Mouse (Mus musculus): ENCODE results near the gene Acaa1b.

The Acaa1b gene

DNA sequence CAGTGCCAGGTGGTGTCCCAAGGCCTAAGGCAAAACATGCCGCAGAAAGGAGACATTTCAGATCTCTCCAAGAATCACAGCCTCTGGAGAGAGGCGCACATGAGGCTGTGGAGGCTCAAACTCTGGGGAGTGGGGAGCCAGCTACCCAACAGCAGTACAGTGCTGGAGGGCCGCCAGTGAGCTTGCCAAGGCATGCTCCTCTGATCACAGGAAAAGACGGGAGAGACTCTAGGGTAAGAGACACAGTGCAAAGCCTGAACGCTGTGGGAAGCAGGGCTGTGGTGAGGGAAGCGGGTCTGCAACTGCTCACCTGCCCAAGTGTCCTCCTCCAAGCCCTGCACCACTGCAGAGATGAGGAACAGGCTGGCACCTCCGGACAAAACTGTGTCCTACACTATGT lies 1.1 kb downstream of the Acaa1b start:
- H3K27me3 ChIP-seq (ENCODE audit: control insufficient read depth, insufficient read depth, low read length, poor library complexity, severe bottlenecking): no peaks in the 10 kb centered on the region
- no peak for DNase-seq (ENCODE audit: low read depth, low spot score)
- H3K36me3 ChIP-seq (ENCODE audit: control insufficient read depth, insufficient read depth, low read length, poor library complexity, severe bottlenecking): no peaks in the 10 kb centered on the region

DNA sequence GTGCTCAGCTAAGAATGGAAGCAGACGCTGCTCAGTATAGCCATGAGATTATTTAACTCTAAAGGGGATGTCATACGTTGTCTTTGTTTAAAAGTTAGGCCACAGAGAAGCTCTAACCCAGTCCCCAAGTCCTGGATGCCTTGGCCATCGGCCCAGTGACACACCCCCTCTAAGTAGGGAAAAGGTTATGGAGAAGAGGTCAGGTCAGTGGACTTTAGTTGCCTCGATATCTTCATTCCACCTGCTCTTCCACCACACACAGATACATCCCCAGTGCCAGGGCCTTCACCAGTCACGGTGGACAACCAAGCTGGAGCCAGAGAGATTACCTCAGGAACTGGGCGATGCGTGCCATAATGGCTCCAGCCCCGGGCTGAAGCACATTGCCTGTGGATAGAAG lies 1.5 kb downstream of the Acaa1b start:
- H3K27me3 ChIP-seq (ENCODE audit: control insufficient read depth, insufficient read depth, low read length, poor library complexity, severe bottlenecking): no peaks in the 10 kb centered on the region
- DNase-seq (ENCODE audit: low read depth, low spot score): no peak
- H3K36me3 ChIP-seq (ENCODE audit: control insufficient read depth, insufficient read depth, low read length, poor library complexity, severe bottlenecking): no peaks in the 10 kb centered on the region

DNA sequence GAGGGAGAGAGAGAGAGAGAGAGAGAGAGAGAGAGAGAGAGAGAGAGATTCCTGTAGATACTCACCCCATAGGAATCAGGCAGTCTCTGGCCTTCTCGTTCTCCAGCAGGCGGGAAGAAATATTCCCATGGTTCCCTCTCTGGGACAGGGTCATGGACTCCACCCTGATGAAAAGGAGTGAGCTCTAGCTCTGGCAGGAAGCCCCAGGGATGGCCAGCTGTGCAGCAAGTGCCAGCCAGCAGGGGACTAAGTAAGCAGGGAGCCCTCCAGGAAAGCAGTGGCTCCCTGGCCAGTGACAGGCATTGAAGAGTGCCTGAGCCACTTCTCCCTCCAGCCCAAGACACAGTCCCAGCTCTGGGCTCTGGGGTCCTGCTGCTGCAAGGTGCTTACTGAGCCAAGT lies 5.1 kb downstream of the Acaa1b start:
- no peaks in the 10 kb centered on the region for H3K27me3 ChIP-seq (ENCODE audit: control insufficient read depth, insufficient read depth, low read length, poor library complexity, severe bottlenecking)
- H3K36me3 ChIP-seq (ENCODE audit: control insufficient read depth, insufficient read depth, low read length, poor library complexity, severe bottlenecking): no peaks in the 10 kb centered on the region
- DNase-seq (ENCODE audit: low read depth, low spot score): no peak

DNA sequence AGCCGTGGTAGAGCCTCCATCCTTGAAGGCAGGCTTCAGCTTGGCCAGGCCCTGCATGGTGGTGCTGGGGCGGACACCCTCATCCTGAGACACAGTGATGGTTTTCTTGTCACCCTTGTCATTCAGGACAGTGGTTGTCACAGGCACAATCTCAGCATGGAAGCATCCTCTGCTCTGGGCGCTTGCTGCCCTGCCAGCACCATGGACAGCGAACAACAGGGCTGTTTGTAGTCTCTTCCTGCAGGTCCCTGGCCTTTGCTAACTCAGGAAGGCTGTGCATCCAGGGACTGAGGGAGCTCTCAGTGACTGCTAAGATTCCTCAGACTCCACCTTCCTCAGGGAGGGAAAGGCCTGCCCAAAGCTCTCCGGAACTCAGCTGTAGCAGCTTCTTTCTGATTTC lies 7.3 kb downstream of the Acaa1b start:
- Histone ChIP-seq H3K27me3 (ENCODE audit: control insufficient read depth, insufficient read depth, low read length, poor library complexity, severe bottlenecking) (no peaks in the 10 kb centered on the region), H3K36me3 (ENCODE audit: control insufficient read depth, insufficient read depth, low read length, poor library complexity, severe bottlenecking) (no peaks in the 10 kb centered on the region)
- DNase-seq (ENCODE audit: low read depth, low spot score): peak; percentile 10

DNA sequence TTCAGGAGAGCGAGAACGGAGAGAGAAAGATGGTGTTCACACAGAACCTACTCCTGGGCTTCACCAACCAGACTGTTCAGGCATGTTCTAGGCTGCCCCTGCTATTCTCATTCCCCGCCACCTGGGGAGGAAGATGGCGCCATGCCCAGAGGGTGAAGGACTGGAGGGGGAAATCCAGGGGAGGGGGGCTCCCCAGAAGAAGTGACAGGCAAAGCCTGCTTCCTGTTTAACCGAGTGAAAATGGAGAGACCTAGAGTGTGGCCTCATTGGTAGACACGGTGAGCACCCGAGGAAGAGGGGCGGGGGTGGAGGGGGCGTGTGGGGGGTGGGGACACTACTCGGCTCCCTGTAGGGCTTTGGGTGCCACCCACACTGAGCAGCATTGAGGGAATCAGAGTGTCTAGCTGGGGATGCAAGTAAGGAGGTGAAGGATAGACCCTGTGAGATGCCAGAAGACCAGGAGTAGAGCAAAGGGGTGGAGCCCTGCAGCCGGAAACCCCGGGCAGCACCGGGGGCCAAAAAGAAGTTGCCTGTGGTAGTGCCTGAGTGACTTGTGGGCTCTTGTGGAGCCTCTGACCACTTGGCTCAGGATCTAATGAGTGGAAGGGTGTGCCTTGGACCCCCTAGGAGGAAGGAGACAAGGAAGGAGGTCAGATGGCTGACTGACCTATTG lies 10.7 kb downstream of the Acaa1b start:
- Histone ChIP-seq H3K27me3 (ENCODE audit: control insufficient read depth, insufficient read depth, low read length, poor library complexity, severe bottlenecking) (no peaks in the 10 kb centered on the region), H3K36me3 (ENCODE audit: control insufficient read depth, insufficient read depth, low read length, poor library complexity, severe bottlenecking) (no peaks in the 10 kb centered on the region)
- no peak for DNase-seq (ENCODE audit: low read depth, low spot score)

DNA sequence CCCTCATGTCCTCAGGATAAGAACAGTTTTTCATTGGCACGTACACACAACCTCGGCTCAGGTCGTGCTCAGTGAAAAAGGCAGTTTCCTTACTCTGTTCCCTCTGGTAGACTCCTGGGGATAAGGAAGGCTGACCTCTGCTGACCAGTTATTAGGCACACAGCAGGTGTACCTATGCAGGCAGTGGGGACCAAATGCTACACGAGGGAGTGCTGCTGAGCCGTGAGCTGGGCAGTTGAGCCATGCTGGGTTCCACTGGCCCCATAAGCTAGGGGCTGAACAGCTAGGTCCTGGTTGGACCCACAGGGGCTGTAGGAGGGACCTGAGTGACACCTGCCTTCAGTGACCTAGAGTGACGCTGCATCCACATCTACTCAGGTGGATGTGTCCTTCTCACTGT lies 11.3 kb downstream of the Acaa1b start:
- DNase-seq (ENCODE audit: low read depth, low spot score): no peak
- Histone ChIP-seq H3K27me3 (ENCODE audit: control insufficient read depth, insufficient read depth, low read length, poor library complexity, severe bottlenecking) (no peaks in the 10 kb centered on the region), H3K36me3 (ENCODE audit: control insufficient read depth, insufficient read depth, low read length, poor library complexity, severe bottlenecking) (no peaks in the 10 kb centered on the region)

DNA sequence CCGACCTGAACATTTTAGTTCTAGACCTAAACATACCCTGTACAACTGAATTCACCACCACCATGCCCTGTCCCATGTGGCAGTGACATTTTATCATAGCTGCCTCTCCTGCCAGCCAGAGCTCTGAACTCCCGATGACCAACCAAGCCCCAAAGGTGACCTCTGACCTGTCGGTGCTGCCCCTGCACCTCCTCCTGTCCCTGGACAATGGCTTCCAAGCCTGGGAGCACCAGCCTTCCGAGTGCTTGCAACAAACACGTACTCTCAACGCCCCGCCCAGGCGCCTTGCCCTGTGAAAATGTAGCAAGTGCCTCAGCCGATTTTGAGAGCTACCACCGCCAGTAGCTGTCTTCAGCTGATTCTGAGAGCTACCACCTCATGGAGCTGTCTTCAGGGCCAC lies 11.8 kb downstream of the Acaa1b start:
- H3K36me3 ChIP-seq (ENCODE audit: control insufficient read depth, insufficient read depth, low read length, poor library complexity, severe bottlenecking): no peaks in the 10 kb centered on the region
- no peak for DNase-seq (ENCODE audit: low read depth, low spot score)

DNA sequence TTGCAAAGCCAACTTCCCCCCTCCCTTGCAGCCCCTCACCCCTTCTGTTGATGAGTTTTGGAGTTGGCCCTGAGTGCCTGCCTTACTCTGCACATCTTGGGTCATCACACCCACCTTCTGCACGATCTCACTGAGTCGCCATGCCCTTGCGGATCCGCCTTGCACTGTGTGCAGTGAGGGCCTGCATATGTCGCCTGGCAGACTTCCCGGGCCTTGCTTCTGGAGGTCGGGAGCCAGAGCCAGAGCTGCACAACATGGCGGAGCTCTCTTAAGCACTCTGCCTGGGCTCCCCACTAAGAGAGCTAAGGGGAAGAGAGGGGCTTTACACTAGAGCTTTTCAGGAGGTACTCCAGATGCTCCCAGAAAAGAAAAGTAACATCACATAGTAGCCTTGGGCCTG lies 12.2 kb downstream of the Acaa1b start:
- no peaks in the 10 kb centered on the region for H3K27me3 ChIP-seq (ENCODE audit: control insufficient read depth, insufficient read depth, low read length, poor library complexity, severe bottlenecking)
- no peak for DNase-seq (ENCODE audit: low read depth, low spot score)
- no peaks in the 10 kb centered on the region for H3K36me3 ChIP-seq (ENCODE audit: control insufficient read depth, insufficient read depth, low read length, poor library complexity, severe bottlenecking)

More for the DNA sequence above, 11.8 kb downstream of the Acaa1b start:
- no peaks in the 10 kb centered on the region for H3K27me3 ChIP-seq (ENCODE audit: control insufficient read depth, insufficient read depth, low read length, poor library complexity, severe bottlenecking)

DNA sequence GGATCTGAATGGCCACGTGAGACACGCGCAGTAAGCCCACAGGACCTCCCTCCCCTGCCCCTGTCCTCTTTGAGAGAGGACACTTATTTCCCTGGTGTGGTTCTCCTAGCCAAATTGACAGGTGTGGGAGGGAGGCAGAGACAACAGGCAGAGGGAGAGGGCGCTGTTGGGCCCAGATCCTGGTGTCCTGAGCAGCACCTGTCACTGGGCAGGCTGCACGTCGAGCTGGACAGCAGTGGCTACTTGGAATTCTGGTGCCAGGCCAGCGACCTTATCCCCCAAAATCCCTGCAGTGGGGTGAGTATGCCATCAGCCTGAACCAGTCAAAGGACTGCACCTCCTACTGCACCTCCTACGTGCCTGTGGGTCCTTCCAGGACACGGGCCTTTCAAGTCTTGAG lies 13.5 kb downstream of the Acaa1b start:
- no peak for DNase-seq (ENCODE audit: low read depth, low spot score)
- H3K36me3 ChIP-seq (ENCODE audit: control insufficient read depth, insufficient read depth, low read length, poor library complexity, severe bottlenecking): no peaks in the 10 kb centered on the region
- no peaks in the 10 kb centered on the region for H3K27me3 ChIP-seq (ENCODE audit: control insufficient read depth, insufficient read depth, low read length, poor library complexity, severe bottlenecking)

DNA sequence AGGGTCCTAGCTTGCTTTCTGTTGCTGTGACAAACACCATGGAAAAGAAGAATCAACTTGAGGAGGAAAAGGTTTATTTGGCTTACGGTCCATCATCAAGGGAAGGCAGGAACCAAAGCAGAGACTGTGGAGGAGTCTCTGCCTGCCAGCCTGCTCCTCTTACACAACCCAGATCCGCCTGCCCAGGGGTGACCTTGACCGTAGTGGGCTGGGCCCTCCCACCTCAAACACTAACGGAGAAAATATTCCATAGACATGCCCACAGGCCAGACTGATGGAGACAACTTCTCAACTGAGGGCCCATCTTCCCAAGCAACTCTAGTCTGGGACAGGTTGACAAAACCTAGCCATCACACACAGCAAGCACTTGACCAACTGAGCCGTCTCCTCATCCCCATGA lies 14.8 kb downstream of the Acaa1b start:
- no peaks in the 10 kb centered on the region for H3K36me3 ChIP-seq (ENCODE audit: control insufficient read depth, insufficient read depth, low read length, poor library complexity, severe bottlenecking)
- DNase-seq (ENCODE audit: low read depth, low spot score): no peak
- H3K27me3 ChIP-seq (ENCODE audit: control insufficient read depth, insufficient read depth, low read length, poor library complexity, severe bottlenecking): no peaks in the 10 kb centered on the region

DNA sequence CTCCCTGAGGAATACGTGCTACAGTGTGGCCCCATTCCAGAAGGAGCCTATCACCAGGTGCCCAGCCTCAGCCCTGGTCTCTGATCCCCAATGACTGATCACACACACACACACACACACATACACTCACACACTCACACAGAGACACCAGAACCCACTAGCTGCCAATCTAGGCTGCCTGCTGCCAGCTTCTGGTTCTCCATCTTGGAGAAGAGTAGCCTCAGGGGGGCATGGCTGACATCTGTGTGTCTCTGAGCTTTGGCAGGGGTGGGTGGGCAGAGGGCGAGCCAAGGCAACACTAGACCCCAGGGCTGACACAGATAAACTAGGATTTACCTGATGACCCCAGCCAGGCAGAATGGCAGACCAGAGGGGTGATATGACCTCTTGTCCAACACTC lies 18.1 kb downstream of the Acaa1b start:
- H3K36me3 ChIP-seq (ENCODE audit: control insufficient read depth, insufficient read depth, low read length, poor library complexity, severe bottlenecking): no peaks in the 10 kb centered on the region
- no peak for DNase-seq (ENCODE audit: low read depth, low spot score)

DNA sequence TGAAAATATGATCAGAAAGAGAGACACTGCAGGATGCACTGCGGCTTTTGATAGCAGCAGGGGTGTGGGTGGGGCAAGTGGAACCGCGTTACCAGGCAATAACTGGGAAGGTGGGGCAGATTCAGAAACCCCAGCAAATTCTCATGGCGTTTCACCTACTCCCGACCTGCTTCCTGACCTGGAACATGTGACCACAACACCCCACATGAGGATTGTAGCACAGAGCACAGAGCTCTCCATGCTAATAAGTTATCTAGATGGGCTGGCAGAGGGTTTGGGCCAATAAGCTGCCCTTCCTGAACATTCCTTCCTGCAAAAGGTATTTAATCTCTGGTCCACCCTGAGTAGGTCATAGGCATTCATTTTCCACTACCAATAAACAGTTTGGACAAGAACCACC lies 26.2 kb downstream of the Acaa1b start:
- H3K27me3 ChIP-seq (ENCODE audit: control insufficient read depth, insufficient read depth, low read length, poor library complexity, severe bottlenecking): no peaks in the 10 kb centered on the region
- DNase-seq (ENCODE audit: low read depth, low spot score): no peak
- no peaks in the 10 kb centered on the region for H3K36me3 ChIP-seq (ENCODE audit: control insufficient read depth, insufficient read depth, low read length, poor library complexity, severe bottlenecking)

More for the DNA sequence above, 18.1 kb downstream of the Acaa1b start:
- H3K27me3 ChIP-seq (ENCODE audit: control insufficient read depth, insufficient read depth, low read length, poor library complexity, severe bottlenecking): no peaks in the 10 kb centered on the region

DNA sequence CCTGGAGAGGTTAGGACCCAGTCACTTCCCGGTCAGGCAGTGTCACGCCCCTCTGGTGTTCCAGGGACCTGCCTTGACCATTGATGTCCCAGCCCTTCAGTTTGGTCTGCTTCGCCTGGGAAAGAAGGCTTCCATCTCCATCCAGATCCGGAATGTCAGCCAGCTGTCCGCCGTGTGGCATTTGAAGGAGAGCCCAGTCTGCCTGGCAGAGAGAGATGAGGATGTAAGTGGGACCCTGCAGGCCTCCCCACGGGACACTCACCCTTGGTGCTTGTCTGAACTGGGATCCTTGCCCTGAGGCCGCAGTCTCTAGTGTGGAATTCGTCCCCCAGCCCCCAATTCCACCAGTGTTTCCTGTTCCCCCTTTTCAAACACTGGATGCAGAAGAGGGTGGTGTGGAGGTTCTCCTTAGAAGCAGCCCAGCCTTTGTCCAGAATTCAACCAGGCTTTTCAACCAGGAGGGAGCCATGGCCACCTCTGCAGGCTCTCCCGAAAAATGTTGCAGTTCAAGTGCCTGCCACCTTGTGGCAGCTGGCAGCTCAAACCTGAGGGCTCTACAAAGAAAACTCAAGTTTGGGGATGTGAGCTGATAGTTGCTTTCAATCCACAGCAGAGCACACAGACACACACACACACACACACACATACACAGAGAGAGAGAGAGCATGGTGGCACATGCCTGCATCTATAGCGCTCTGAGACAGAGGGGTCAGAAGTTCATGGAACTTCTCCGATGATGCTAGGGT lies 28.3 kb downstream of the Acaa1b start:
- no peaks in the 10 kb centered on the region for H3K27me3 ChIP-seq (ENCODE audit: control insufficient read depth, insufficient read depth, low read length, poor library complexity, severe bottlenecking)
- DNase-seq (ENCODE audit: low read depth, low spot score): no peak
- no peaks in the 10 kb centered on the region for H3K36me3 ChIP-seq (ENCODE audit: control insufficient read depth, insufficient read depth, low read length, poor library complexity, severe bottlenecking)

DNA sequence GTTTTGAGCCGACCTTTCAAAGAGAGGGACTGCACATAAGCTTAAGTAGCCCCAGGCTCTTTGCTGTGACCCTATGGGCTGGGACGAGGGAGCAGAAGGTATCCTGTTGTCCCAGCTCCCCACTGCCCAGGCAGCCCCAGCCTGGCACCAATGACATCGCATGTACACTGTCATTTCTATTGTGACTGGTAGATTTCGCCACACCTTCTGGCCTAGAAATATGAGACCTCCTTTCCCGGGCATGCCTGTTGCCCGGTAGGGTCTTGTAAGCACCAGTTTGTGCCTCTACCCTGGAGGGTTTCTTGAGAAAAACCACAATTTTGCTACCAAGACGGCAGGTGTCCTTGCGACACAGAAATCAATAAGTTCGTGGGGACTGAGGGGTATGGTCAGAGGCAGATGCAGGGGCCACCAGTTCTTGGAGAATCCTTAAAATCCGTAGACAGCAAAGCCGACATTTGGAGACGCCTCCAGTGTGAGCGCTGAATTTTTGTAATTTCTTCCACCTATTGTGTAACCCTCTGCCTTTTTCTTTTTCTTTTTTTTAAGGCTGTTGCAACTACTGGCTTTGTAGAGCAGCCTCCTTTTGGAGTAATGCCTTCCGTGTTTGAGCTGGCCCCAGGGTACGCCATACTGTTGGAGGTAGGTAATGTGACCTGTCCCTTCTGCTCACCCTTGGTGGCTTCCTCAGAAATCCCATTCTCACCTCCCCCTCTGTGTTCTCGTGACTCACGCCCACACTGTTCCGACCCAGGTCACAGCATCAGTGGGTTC lies 34.1 kb downstream of the Acaa1b start:
- DNase-seq (ENCODE audit: low read depth, low spot score): no peak

DNA sequence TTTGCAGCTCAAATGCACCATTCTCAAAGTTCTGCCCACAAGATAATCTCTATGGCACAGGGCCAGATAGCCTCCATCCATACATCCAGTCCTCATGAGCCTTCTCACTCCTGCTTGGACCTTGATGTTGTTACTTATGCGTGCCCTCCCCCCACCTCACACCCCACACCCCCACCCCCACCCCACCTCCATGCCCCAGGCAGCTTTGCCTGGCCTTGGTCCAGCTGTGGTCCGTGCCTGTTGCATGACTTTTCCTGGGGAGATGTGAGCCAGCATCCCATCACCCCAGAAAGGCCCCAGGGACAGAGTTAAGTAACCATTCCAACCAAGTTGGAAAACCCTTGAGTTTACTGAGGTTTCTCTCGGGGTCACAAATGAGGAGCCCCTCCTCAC lies 36.7 kb downstream of the Acaa1b start:
- H3K27me3 ChIP-seq (ENCODE audit: control insufficient read depth, insufficient read depth, low read length, poor library complexity, severe bottlenecking): no peaks in the 10 kb centered on the region
- no peaks in the 10 kb centered on the region for H3K36me3 ChIP-seq (ENCODE audit: control insufficient read depth, insufficient read depth, low read length, poor library complexity, severe bottlenecking)
- DNase-seq (ENCODE audit: low read depth, low spot score): no peak

More for the DNA sequence above, 34.1 kb downstream of the Acaa1b start:
- H3K36me3 ChIP-seq (ENCODE audit: control insufficient read depth, insufficient read depth, low read length, poor library complexity, severe bottlenecking): no peaks in the 10 kb centered on the region
- no peaks in the 10 kb centered on the region for H3K27me3 ChIP-seq (ENCODE audit: control insufficient read depth, insufficient read depth, low read length, poor library complexity, severe bottlenecking)
